ENCODE assay signal across 11 mouse cellular contexts in the genomic region with DNA sequence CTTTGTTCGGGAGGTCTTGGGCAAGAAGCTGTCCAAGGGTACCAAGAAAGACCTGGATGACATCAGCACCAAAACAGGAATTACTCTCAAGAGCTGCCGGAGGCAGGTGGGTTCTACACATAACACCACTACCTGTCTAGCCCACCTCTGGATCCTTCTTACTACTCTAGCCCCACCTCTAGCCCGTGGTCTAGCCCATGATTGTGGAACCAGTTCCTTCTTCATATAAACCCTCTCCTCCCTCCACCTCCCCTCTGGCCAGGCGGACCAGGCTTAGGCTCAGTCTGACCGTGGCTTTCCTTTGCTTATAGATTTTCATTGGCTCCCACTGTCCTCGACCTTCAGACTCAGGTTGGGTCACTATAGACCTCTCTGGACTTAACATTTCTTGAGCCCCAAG. TPM values are rescaled to one million over a fixed set of nuclear protein-coding genes. Genes with fewer than 3 reads are reported as not detected.
DNase-seq lines count a peak whose midpoint lies in the region; ATAC-seq and TF ChIP-seq lines count a peak whose summit lies in the region.
"Had no signal": no experiment of that assay in that cellular context is flagged by ENCODE, and none has a peak within 500 bp of the region (broad histone marks: within the 10 kb centered on the region; RNA-seq: fewer than 3 reads in every experiment).

No protein-coding gene starts in this region.

- H3K9me3 ChIP-seq in erythroblast, embryonic 14.5 days (ENCODE audit: control insufficient read depth, low read length) = no peaks in the 10 kb centered on the region
- no peaks in the 10 kb centered on the region for H3K9me3 ChIP-seq in neural tube, embryonic 11.5 days (ENCODE audit: control insufficient read depth, low read length)
- H3K9me3 ChIP-seq in limb, embryonic 15.5 days = no peaks in the 10 kb centered on the region
- H3K9me3 ChIP-seq in stomach, postnatal 0 days (ENCODE audit: control insufficient read depth, low read length) = no peaks in the 10 kb centered on the region

- no peak for TF ChIP-seq EP300 in stomach, postnatal 0 days (optimal IDR thresholded peaks at IDR 0.05)

- peak overlapping the region; percentile 97 for H3K4me2 ChIP-seq in neural tube, embryonic 11.5 days (ENCODE audit: low read depth)
- peak overlapping the region; percentile 91 for H3K4me2 ChIP-seq in limb, embryonic 15.5 days
- H3K4me2 ChIP-seq in stomach, postnatal 0 days (replicated peaks; ENCODE audit: low read depth) = peak overlapping the region; percentile 92

- H3K36me3 ChIP-seq in erythroblast, embryonic 14.5 days (ENCODE audit: control insufficient read depth) = peaks cover 41% of the 10 kb centered on the region
- peaks cover 8% of the 10 kb centered on the region for H3K36me3 ChIP-seq in neural tube, embryonic 11.5 days (ENCODE audit: control insufficient read depth, insufficient read depth, low read length)
- peaks cover 47% of the 10 kb centered on the region for H3K36me3 ChIP-seq in limb, embryonic 15.5 days
- H3K36me3 ChIP-seq in stomach, postnatal 0 days (ENCODE audit: control insufficient read depth, insufficient read depth, low read length) = peaks cover 18% of the 10 kb centered on the region

- 88% methylated on average over 6 of the region's 6 CpGs for WGBS in neural tube, embryonic 11.5 days
- WGBS in limb, embryonic 15.5 days = 84% methylated on average over 6 of the region's 6 CpGs
- WGBS in stomach, postnatal 0 days = 83% methylated on average over 6 of the region's 6 CpGs

- no peak overlapping the region for H3K27ac ChIP-seq in neural tube, embryonic 11.5 days (ENCODE audit: low read depth, low read length)
- no peak overlapping the region for H3K27ac ChIP-seq in limb, embryonic 15.5 days
- no peak overlapping the region for H3K27ac ChIP-seq in stomach, postnatal 0 days (replicated peaks)

- TF ChIP-seq CTCF in stomach, postnatal 0 days (IDR thresholded peaks at IDR 0.05; ENCODE audit: low read depth) = no peak

- H3K27me3 ChIP-seq in erythroblast, embryonic 14.5 days (ENCODE audit: control insufficient read depth) = peaks cover 6% of the 10 kb centered on the region
- 0 out of 2 replicates have a peak, but pooled peaks cover 3% of the 10 kb centered on the region for H3K27me3 ChIP-seq in neural tube, embryonic 11.5 days (ENCODE audit: control insufficient read depth, insufficient read depth, low read length)
- no peaks in the 10 kb centered on the region for H3K27me3 ChIP-seq in limb, embryonic 15.5 days
- no peaks in the 10 kb centered on the region for H3K27me3 ChIP-seq in stomach, postnatal 0 days (ENCODE audit: control insufficient read depth, insufficient read depth, low read length)

- no peak for ATAC-seq in erythroblast, adult 5-6 weeks (replicated peaks; ENCODE audit: low FRiP score, poor library complexity, severe bottlenecking)
- ATAC-seq in neural tube, embryonic 11.5 days (ENCODE audit: insufficient read depth, low FRiP score, low TSS enrichment) = no peak
- no peak for ATAC-seq in limb, embryonic 15.5 days (ENCODE audit: insufficient number of reproducible peaks, low FRiP score, low TSS enrichment, low read depth)
- ATAC-seq in stomach, postnatal 0 days (ENCODE audit: low FRiP score, low TSS enrichment) = no peak
- ATAC-seq: inflammation-experienced regulatory T-cells, adult 6 months had no signal

- H3K4me1 ChIP-seq in erythroblast, embryonic 14.5 days (ENCODE audit: control insufficient read depth) = peaks cover 52% of the 10 kb centered on the region
- H3K4me1 ChIP-seq in neural tube, embryonic 11.5 days (ENCODE audit: control insufficient read depth, insufficient read depth, low read length) = peaks cover 13% of the 10 kb centered on the region
- peaks cover 31% of the 10 kb centered on the region for H3K4me1 ChIP-seq in limb, embryonic 15.5 days
- 0 out of 2 replicates have a peak, but pooled peaks cover 1% of the 10 kb centered on the region for H3K4me1 ChIP-seq in stomach, postnatal 0 days (replicated peaks; ENCODE audit: control insufficient read depth, insufficient read depth)

- DNase-seq in neural tube, embryonic 11.5 days (ENCODE audit: low spot score) = no peak
- no peak for DNase-seq in neural tube, embryonic 10.5 days (ENCODE audit: extremely low spot score, low spot score)
- DNase-seq in stomach, postnatal 0 days (ENCODE audit: low spot score) = no peak
- no peak for DNase-seq in adrenal gland, adult 8-10 months
- DNase-seq in natural killer cell, adult 2 months (ENCODE audit: low spot score in 2 of 2) = no peak
- DNase-seq: adrenal gland, postnatal 25 days had no signal

- peak overlapping the region; percentile 83 for H3K4me3 ChIP-seq in erythroblast, embryonic 14.5 days (replicated peaks)
- peak overlapping the region; percentile 57 for H3K4me3 ChIP-seq in neural tube, embryonic 11.5 days (ENCODE audit: low read depth, low read length)
- peak overlapping the region; percentile 79 for H3K4me3 ChIP-seq in limb, embryonic 15.5 days
- peak overlapping the region; percentile 71 for H3K4me3 ChIP-seq in stomach, postnatal 0 days (ENCODE audit: low read depth, low read length)

- H3K9ac ChIP-seq in neural tube, embryonic 11.5 days (ENCODE audit: low read length) = no peak overlapping the region; the same call in 1 of the 2 replicates
- peak overlapping the region; percentile 72 for H3K9ac ChIP-seq in limb, embryonic 15.5 days
- H3K9ac ChIP-seq in stomach, postnatal 0 days (ENCODE audit: low read length) = no peak overlapping the region; the same call in 1 of the 2 replicates

RNA-seq across cellular contexts. Expression of a gene that starts 1.0 kb away (rescaled TPM):
- polyA plus RNA-seq in erythroblast, embryonic 14.5 days (2012) = 2.4 and 11.7 TPM in 2 replicates
- 13.2 and 15.2 TPM in 2 replicates for total RNA-seq in erythroblast, adult 5-6 weeks (2015; ENCODE audit: low replicate concordance)
- total RNA-seq in erythroblast, adult 5-6 weeks (2017; ENCODE audit: low replicate concordance) = 17.6 and 19.0 TPM in 2 replicates
- 110 and 119 TPM in 2 replicates for polyA plus RNA-seq in neural tube, embryonic 11.5 days (2014; fragmentation: Nextera tagmentation; extraction: Ambion mirVana)
- polyA plus RNA-seq in limb, embryonic 15.5 days (2015; fragmentation: Nextera tagmentation; extraction: Ambion mirVana) = 99.3 and 105 TPM in 2 replicates
- polyA plus RNA-seq in stomach, postnatal 0 days (2015; fragmentation: Nextera tagmentation; extraction: Ambion mirVana) = 103 and 111 TPM in 2 replicates
- 100 to 1,000 TPM in 2 of 4 experiments, 10 to 100 TPM in 2; 95.6 to 139 (median 110) TPM for total RNA-seq in adrenal gland, adult 8-10 months (2022)

RNA-seq across cellular contexts. Expression of a gene that starts 3.7 kb away (rescaled TPM):
- polyA plus RNA-seq in erythroblast, embryonic 14.5 days (2012) = 0.54 and 0.57 TPM in 2 replicates
- total RNA-seq in erythroblast, adult 5-6 weeks (2015; ENCODE audit: low replicate concordance) = 0.38 TPM in 1 of 2 replicates, not detected in the other
- 0.14 and 0.17 TPM in 2 replicates for total RNA-seq in erythroblast, adult 5-6 weeks (2017; ENCODE audit: low replicate concordance)
- polyA plus RNA-seq in neural tube, embryonic 11.5 days (2014; fragmentation: Nextera tagmentation; extraction: Ambion mirVana) = 7.9 and 8.3 TPM in 2 replicates
- 6.6 and 6.9 TPM in 2 replicates for polyA plus RNA-seq in limb, embryonic 15.5 days (2015; fragmentation: Nextera tagmentation; extraction: Ambion mirVana)
- 11.6 and 12.5 TPM in 2 replicates for polyA plus RNA-seq in stomach, postnatal 0 days (2015; fragmentation: Nextera tagmentation; extraction: Ambion mirVana)
- 10 to 100 TPM in 3 of 4 experiments, 1 to 10 TPM in 1; 8.9 to 12.4 (median 11.4) TPM for total RNA-seq in adrenal gland, adult 8-10 months (2022)

RNA-seq across cellular contexts. Expression of a gene that starts 6.9 kb away (rescaled TPM):
- not detected in 2 replicates for polyA plus RNA-seq in erythroblast, embryonic 14.5 days (2012)
- total RNA-seq in erythroblast, adult 5-6 weeks (2015; ENCODE audit: low replicate concordance) = not detected in 2 replicates
- total RNA-seq in erythroblast, adult 5-6 weeks (2017; ENCODE audit: low replicate concordance) = not detected in 2 replicates
- polyA plus RNA-seq in neural tube, embryonic 11.5 days (2014; fragmentation: Nextera tagmentation; extraction: Ambion mirVana) = 1.7 and 3.6 TPM in 2 replicates
- 0.82 and 1.7 TPM in 2 replicates for polyA plus RNA-seq in limb, embryonic 15.5 days (2015; fragmentation: Nextera tagmentation; extraction: Ambion mirVana)
- 0.29 and 0.50 TPM in 2 replicates for polyA plus RNA-seq in stomach, postnatal 0 days (2015; fragmentation: Nextera tagmentation; extraction: Ambion mirVana)
- 1 to 10 TPM; 1.1 to 2.2 (median 1.6) TPM for total RNA-seq in adrenal gland, adult 8-10 months (2022)
- total RNA-seq: adrenal gland, postnatal 25 days had no signal

RNA-seq across cellular contexts. Expression of a gene that starts 12.3 kb away (rescaled TPM):
- 0.03 and 0.04 TPM in 2 replicates for polyA plus RNA-seq in erythroblast, embryonic 14.5 days (2012)
- not detected in 2 replicates for total RNA-seq in erythroblast, adult 5-6 weeks (2015; ENCODE audit: low replicate concordance)
- total RNA-seq in erythroblast, adult 5-6 weeks (2017; ENCODE audit: low replicate concordance) = 3.4 TPM in 1 of 2 replicates, not detected in the other
- polyA plus RNA-seq in neural tube, embryonic 11.5 days (2014; fragmentation: Nextera tagmentation; extraction: Ambion mirVana) = 55.5 and 55.6 TPM in 2 replicates
- polyA plus RNA-seq in limb, embryonic 15.5 days (2015; fragmentation: Nextera tagmentation; extraction: Ambion mirVana) = 221 and 223 TPM in 2 replicates
- 59.7 and 67.0 TPM in 2 replicates for polyA plus RNA-seq in stomach, postnatal 0 days (2015; fragmentation: Nextera tagmentation; extraction: Ambion mirVana)
- total RNA-seq in adrenal gland, adult 8-10 months (2022) = 100 to 1,000 TPM in 2 of 4 experiments, 10 to 100 TPM in 2; 64.9 to 173 (median 105) TPM

RNA-seq across cellular contexts. Expression of a gene that starts 14.1 kb away (rescaled TPM):
- polyA plus RNA-seq in erythroblast, embryonic 14.5 days (2012) = 0.12 and 0.18 TPM in 2 replicates
- total RNA-seq in erythroblast, adult 5-6 weeks (2015; ENCODE audit: low replicate concordance) = 0.42 TPM in 1 of 2 replicates, not detected in the other
- total RNA-seq in erythroblast, adult 5-6 weeks (2017; ENCODE audit: low replicate concordance) = not detected in 2 replicates
- not detected in 2 replicates for polyA plus RNA-seq in neural tube, embryonic 11.5 days (2014; fragmentation: Nextera tagmentation; extraction: Ambion mirVana)
- not detected in 2 replicates for polyA plus RNA-seq in limb, embryonic 15.5 days (2015; fragmentation: Nextera tagmentation; extraction: Ambion mirVana)
- polyA plus RNA-seq in stomach, postnatal 0 days (2015; fragmentation: Nextera tagmentation; extraction: Ambion mirVana) = 0.16 and 0.33 TPM in 2 replicates
- under 1 TPM in 3 of 4 experiments, not detected in 1; 0.22 to 0.86 (median 0.56) TPM for total RNA-seq in adrenal gland, adult 8-10 months (2022)
- total RNA-seq: adrenal gland, postnatal 25 days; neutrophil, adult 5-6 weeks had no signal
- polyA plus RNA-seq: inflammation-experienced regulatory T-cells, adult 6 months had no signal
